Mouse (Mus musculus): ENCODE data around the gene Tmem265.

The Tmem265 gene

GRCm38 (mm10) chr7:127588011-127588871 lies 27.1 kb downstream of the Tmem265 start, which contains the start of the genes Ccdc189 and Rnf40:
Gene Ccdc189, minus strand, starts transcription at chr7:127588595.
Gene Rnf40, plus strand, starts transcription at chr7:127588767.
- under 1% methylated on average over 50 of the region's 50 CpGs for WGBS

GRCm38 (mm10) chr7:127588901-127589300 lies 27.7 kb downstream of the Tmem265 start:
- WGBS = 2% methylated on average over 29 of the region's 29 CpGs

GRCm38 (mm10) chr7:127589637-127590036 lies 28.4 kb downstream of the Tmem265 start:
- WGBS = 90% methylated on average over 9 of the region's 9 CpGs

- WGBS = 85% methylated on average over 10 of the region's 10 CpGs
These were observed 29.9 kb downstream of the Tmem265 start for GRCm38 (mm10) chr7:127591108-127591507.

GRCm38 (mm10) chr7:127592575-127592974 lies 31.4 kb downstream of the Tmem265 start:
- WGBS = 88% methylated on average over 14 of the region's 14 CpGs

- WGBS = 95% methylated on average over 17 of the region's 17 CpGs
These were observed 35.6 kb downstream of the Tmem265 start for GRCm38 (mm10) chr7:127596747-127597146.

GRCm38 (mm10) chr7:127600612-127601011 lies 39.4 kb downstream of the Tmem265 start:
- 89% methylated on average over 7 of the region's 7 CpGs for WGBS

GRCm38 (mm10) chr7:127601735-127602134 lies 40.5 kb downstream of the Tmem265 start:
- WGBS = 87% methylated on average over 4 of the region's 4 CpGs

GRCm38 (mm10) chr7:127602903-127603302 lies 41.7 kb downstream of the Tmem265 start:
- 88% methylated on average over 2 of the region's 2 CpGs for WGBS

GRCm38 (mm10) chr7:127604256-127604655 lies 43.1 kb downstream of the Tmem265 start:
- WGBS = 88% methylated on average over 10 of the region's 10 CpGs

- WGBS = 76% methylated on average over 6 of the region's 6 CpGs
These were observed 46.0 kb downstream of the Tmem265 start for GRCm38 (mm10) chr7:127607150-127607549.

- WGBS = 97% methylated on average over 29 of the region's 29 CpGs
These were observed 49.8 kb downstream of the Tmem265 start for GRCm38 (mm10) chr7:127611011-127611410.

- WGBS = 96% methylated on average over 26 of the region's 26 CpGs
These were observed 50.4 kb downstream of the Tmem265 start for GRCm38 (mm10) chr7:127611561-127611960.

- WGBS = 85% methylated on average over 8 of the region's 8 CpGs
These were observed 52.3 kb downstream of the Tmem265 start for GRCm38 (mm10) chr7:127613501-127613900.

- WGBS = 13% methylated on average over 8 of the region's 8 CpGs
These were observed 52.9 kb downstream of the Tmem265 start for GRCm38 (mm10) chr7:127614091-127614490.

GRCm38 (mm10) chr7:127614511-127614890 lies 53.3 kb downstream of the Tmem265 start:
- 2% methylated on average over 38 of the region's 44 CpGs for WGBS

- under 1% methylated on average over 39 of the region's 50 CpGs for WGBS
These were observed 54.0 kb downstream of the Tmem265 start, which contains the start of gene Zfp629 for GRCm38 (mm10) chr7:127614891-127615843. Gene Zfp629, minus strand, starts transcription at chr7:127615797.

GRCm38 (mm10) chr7:127616336-127616735 lies 55.1 kb downstream of the Tmem265 start:
- 64% methylated on average over 1 of the region's 1 CpGs for WGBS
